ENCODE assay signal across 25 mouse cellular contexts in genomic region chr3:38566576-38566975, GRCm38 (mm10).
"Had no signal": no experiment of that assay in that cellular context is flagged by ENCODE, and none has a peak within 500 bp of the region (broad histone marks: within the 10 kb centered on the region; RNA-seq: fewer than 3 reads in every experiment).

No protein-coding gene starts in this region.

- H3K4me2 ChIP-seq: heart, embryonic 12.5 days; hindbrain, embryonic 12.5 days; hindbrain, embryonic 14.5 days; intestine, embryonic 15.5 days; limb, embryonic 13.5 days; limb, embryonic 15.5 days; liver, embryonic 12.5 days had no signal

- H3K9ac ChIP-seq: heart, embryonic 12.5 days; hindbrain, embryonic 12.5 days; hindbrain, embryonic 14.5 days; intestine, embryonic 15.5 days; limb, embryonic 13.5 days; limb, embryonic 15.5 days; liver, embryonic 12.5 days; liver, embryonic 14.5 days had no signal

- DNase-seq: gastrocnemius, adult 2 months; gastrocnemius, postnatal 10 days; gastrocnemius, postnatal 25 days; heart, adult 18-20 months; heart, postnatal 10 days; heart, postnatal 4 days; kidney, adult 18-20 months; kidney, adult 8-10 months; kidney, postnatal 10 days; kidney, postnatal 25 days; kidney, postnatal 4 days; left cerebral cortex, postnatal 4 days had no signal

- H3K9me3 ChIP-seq: heart, embryonic 10.5 days; heart, embryonic 12.5 days; hindbrain, embryonic 12.5 days; intestine, embryonic 15.5 days; limb, embryonic 13.5 days; limb, embryonic 15.5 days; liver, embryonic 12.5 days had no signal

- H3K27me3 ChIP-seq: heart, embryonic 12.5 days; hindbrain, embryonic 12.5 days; intestine, embryonic 15.5 days; limb, embryonic 13.5 days; limb, embryonic 15.5 days; liver, embryonic 12.5 days had no signal

- H3K27ac ChIP-seq: gastrocnemius, adult 2 months; heart, embryonic 10.5 days; intestine, embryonic 15.5 days; layer of hippocampus, adult 2 months; limb, embryonic 13.5 days; limb, embryonic 15.5 days; liver, embryonic 12.5 days; liver, embryonic 14.5 days had no signal

- H3K4me3 ChIP-seq: gastrocnemius, adult 2 months; heart, embryonic 10.5 days; heart, embryonic 12.5 days; hindbrain, embryonic 12.5 days; intestine, embryonic 15.5 days; layer of hippocampus, adult 2 months; limb, embryonic 13.5 days; limb, embryonic 15.5 days; liver, embryonic 12.5 days had no signal

- H3K4me1 ChIP-seq: intestine, embryonic 15.5 days; limb, embryonic 15.5 days; liver, embryonic 12.5 days had no signal

- H3K36me3 ChIP-seq: heart, embryonic 10.5 days; heart, embryonic 12.5 days; hindbrain, embryonic 12.5 days; intestine, embryonic 15.5 days; limb, embryonic 13.5 days; limb, embryonic 15.5 days; liver, embryonic 12.5 days had no signal

- ATAC-seq: hindbrain, embryonic 16.5 days; inflammation-experienced regulatory T-cells, adult 6 months; intestine, embryonic 15.5 days; intestine, postnatal 0 days; liver, embryonic 12.5 days had no signal
